Mouse (Mus musculus) retina, postnatal 1 day (tissue): Measurements from ENCODE around the gene Cope.

ENCODE experiments used
- DNase-seq: peaks from one replicate; pipeline ENCODE4 v3.0.0-alpha.2; 2012

Gene Cope

GRCm38 (mm10) chr8:70313399-70313798 is 11.1 kb downstream of the Cope start:
- DNase-seq: no peak

DNA sequence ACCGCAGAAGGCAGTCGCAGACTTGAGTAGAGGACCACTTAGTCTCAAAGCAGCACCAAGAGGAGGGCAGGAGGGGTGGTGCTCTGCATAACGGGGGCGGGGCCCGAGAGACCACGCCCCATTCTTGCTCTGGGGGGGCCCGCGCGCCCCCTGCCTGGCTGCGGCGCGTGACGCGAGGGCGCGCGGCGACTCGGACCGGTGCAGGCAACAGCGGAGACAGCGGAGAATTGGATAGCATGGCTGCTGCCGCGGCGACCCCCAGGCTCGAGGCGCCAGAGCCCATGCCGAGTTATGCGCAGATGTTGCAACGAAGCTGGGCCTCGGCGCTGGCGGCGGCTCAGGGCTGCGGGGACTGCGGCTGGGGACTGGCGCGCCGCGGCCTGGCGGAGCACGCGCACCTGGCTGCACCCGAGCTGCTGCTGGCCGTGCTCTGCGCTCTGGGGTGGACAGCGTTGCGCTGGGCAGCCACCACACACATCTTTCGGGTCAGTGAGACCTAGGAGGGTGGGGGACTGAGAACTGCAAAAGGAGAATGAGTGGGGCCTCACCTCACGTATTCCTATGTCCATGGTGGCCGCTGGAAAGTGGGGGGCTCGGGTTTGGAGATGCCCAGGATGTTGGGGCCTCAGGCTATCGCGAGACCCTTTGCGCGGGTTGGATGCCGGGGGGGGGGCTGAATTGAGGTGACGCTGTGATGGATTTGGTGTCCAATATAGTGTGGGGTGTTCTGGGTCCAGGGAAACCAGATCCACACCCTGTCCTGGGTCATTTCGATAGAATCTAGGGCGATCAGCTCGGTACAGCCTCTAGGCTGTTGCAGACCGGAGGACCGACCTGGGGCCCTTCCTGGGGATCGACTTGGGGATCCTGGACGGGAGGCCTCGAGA is 13.5 kb downstream of the Cope start, which contains the start of gene Cers1:
Gene Cers1, plus strand, starts transcription at position 152 of the 887 bp plus-strand sequence.
- DNase-seq: peak; percentile 84

DNA sequence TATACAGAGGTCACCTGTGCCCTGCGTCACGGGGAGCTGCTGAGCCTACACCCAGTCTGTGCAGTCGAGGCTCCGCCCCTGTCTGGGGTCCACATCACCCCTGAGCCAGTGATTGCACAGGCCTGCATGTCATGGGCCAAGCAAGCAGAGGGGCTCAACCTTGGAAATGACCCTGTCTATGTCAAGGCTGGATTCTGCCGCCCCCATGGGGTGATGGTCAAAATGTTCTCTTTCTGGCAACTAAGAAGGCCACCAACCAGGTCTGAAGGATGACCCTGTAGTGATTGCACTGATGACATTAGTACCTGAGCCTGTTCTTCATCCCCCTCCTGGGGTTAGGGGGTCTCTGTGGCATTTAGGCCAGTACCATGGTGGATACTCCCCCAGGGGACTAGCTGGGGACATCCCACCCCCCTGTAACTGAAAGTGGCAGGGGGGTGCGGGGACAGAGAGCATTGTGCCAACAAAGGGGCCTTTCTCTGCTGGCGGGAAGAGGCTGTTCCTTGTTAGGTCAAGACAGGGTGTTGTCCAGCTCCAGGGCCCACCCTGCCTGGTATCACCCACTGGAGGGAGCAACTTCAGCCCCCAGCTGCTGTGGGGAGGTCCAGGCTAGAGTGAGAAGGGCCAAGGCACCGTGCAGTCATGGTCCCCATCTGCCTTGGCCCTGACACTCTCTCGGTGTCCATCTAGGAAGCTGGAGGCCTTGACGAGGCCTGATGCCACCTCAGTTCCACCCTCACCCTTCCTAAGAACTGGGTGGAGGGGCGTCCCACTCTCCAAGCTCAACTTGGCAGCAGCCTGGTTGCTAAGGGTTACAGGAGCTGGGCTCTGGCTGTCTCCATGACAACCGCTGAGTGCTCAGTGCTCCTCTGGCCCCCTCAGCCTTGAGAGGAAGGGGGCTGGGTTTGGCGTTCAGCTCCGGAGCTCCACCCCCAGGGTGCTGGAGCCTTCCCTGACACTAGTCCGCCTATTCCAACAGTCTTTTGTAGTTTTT is 14.5 kb downstream of the Cope start:
- DNase-seq: peak; percentile 95

DNA sequence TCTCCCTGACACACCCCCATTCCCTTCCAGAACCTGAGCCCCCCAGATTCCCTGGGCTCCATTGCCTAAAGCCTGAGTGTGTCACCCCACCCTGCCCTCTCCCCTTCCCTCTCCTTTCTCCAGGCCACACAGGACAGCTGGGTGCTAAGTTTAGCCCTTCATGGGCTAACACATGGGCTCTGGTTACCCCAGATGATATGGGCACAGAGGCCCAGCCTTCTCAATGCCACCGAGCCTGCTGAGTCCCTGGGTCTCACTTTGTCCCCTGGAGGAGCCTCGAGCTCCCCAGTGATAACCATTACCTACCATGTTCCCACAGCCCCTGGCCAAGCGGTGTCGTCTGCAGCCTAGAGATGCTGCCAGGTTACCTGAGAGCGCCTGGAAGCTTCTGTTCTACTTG is 15.6 kb downstream of the Cope start:
- DNase-seq: no peak

- DNase-seq: no peak
These were observed 21.4 kb downstream of the Cope start for GRCm38 (mm10) chr8:70323716-70324115.

GRCm38 (mm10) chr8:70327512-70327911 is 25.2 kb downstream of the Cope start:
- DNase-seq: no peak

- peak; percentile 35 for DNase-seq
These were observed 27.0 kb downstream of the Cope start, which contains the start of gene Gdf1 for GRCm38 (mm10) chr8:70329124-70329834. Gene Gdf1, plus strand, starts transcription at chr8:70329817.

- peak; percentile 3 for DNase-seq
These were observed 27.8 kb downstream of the Cope start for GRCm38 (mm10) chr8:70329835-70330740.

DNA sequence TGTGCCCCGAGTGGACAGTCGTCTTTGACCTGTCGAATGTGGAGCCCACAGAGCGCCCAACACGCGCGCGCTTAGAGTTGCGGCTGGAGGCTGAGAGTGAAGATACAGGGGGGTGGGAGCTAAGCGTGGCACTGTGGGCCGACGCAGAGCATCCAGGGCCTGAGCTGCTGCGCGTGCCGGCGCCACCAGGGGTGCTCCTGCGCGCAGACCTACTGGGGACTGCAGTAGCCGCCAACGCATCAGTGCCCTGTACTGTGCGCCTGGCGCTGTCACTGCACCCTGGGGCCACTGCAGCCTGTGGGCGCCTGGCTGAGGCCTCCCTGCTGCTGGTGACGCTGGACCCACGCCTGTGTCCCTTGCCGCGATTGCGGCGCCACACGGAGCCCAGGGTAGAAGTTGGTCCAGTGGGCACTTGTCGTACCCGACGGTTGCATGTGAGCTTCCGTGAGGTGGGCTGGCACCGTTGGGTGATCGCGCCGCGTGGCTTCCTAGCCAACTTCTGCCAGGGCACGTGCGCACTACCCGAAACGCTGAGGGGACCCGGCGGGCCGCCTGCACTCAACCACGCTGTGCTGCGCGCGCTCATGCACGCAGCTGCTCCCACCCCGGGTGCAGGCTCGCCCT is 28.5 kb downstream of the Cope start:
- DNase-seq: peak; percentile 82

GRCm38 (mm10) chr8:70331526-70331925 is 29.2 kb downstream of the Cope start:
- peak; percentile 19 for DNase-seq

- peak; percentile 86 for DNase-seq
These were observed 30.0 kb downstream of the Cope start for GRCm38 (mm10) chr8:70332070-70332877.

- DNase-seq: no peak
These were observed 30.5 kb downstream of the Cope start for GRCm38 (mm10) chr8:70332878-70333202.

DNA sequence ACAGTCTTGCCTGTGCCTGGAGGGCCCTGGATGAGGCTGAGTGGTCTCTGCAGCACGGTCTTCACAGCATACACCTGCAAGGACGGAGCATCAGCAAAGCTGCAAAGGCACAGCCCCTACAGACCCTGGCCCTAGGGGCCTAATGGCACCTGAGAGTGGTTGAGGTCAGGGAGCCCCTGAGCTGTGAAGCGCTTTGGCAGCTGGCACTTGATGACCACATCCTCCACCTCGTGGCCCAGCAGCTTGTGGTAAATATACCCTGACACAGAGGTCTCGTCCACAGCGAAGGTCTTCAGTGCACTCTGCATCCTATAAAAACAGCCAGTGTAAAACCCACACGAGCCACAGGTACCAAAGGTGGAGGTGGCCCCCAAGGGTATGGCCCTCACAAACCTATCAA is 36.6 kb downstream of the Cope start:
- DNase-seq: no peak

DNA sequence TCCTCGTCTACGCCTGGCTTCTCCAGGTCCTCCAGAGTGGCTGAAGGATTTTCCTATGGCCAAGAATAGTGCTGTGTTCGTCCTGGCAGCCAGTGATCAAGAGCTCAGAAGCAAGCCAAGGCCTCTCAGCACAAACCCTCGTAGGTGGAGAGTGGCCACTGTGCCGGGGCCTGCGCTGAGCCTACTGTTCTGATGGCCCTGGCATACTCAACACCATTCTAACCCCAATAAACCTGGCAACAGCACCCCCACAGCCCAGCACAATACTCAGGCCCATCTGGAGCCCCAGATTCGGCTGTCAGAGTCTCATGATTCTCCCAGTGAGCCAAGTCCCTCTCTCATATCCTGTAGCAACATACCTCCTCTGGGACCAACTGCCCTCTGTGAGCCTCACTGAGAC is 38.3 kb downstream of the Cope start:
- no peak for DNase-seq

GRCm38 (mm10) chr8:70342007-70342406 is 39.7 kb downstream of the Cope start:
- no peak for DNase-seq

DNA sequence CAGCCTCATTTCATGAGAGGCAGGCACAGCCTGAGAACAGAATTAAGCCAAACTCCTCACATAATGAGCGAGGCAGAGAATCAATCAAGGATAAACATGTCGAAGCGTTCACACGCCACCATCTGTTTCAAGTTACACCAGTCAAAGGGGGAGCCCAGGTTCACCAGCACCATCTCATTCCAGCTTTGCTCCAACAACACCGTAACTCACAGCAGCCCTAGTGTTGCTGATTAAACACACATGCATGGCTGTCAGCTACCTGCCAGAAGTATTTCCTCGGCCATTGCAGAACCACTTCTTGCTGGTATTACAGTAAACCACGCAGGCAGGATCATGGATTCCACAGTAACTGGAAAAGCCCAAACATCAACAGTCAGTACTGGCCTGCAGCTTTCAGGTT is 40.8 kb downstream of the Cope start:
- DNase-seq: no peak

- peak; percentile 66 for DNase-seq
These were observed 41.4 kb downstream of the Cope start for GRCm38 (mm10) chr8:70343696-70344095.

DNA sequence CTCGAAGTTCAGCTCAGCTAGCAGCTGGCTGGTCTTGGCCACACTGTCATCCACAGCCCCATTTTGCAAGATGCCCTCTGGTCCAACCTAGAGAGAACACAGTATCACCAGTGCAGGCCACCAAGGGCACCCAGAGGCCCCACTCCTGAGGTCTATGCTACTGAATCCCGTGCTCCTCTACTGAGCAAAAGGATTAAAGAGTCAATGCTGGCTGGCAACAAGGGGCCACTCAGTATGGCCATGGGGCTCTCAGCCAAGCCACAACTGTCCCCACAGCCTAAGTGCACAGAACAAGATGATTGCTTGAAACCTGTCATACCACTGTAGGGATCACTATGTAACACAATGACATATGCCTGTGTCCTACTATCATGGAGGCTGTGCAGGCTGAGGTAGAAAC is 42.0 kb downstream of the Cope start:
- no peak for DNase-seq

DNA sequence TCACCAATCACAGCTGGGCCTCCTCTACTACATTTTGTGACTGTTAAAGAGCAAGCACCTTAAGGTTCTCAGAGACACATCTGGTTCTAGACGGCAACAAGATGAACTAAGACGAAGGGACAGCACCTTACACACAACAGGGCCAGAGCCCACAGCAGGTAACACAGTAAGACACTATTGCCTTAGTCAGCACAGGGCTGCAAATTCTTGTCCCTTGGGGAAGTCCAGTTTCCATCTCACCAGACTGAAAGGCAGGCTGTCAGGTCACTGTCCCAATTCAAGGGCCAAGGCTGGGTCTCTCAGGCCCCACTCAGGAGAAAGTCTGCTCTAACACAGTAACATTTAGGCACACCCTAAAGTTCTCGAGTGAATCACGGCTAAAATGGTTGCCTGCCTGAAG is 45.1 kb downstream of the Cope start:
- no peak for DNase-seq

DNA sequence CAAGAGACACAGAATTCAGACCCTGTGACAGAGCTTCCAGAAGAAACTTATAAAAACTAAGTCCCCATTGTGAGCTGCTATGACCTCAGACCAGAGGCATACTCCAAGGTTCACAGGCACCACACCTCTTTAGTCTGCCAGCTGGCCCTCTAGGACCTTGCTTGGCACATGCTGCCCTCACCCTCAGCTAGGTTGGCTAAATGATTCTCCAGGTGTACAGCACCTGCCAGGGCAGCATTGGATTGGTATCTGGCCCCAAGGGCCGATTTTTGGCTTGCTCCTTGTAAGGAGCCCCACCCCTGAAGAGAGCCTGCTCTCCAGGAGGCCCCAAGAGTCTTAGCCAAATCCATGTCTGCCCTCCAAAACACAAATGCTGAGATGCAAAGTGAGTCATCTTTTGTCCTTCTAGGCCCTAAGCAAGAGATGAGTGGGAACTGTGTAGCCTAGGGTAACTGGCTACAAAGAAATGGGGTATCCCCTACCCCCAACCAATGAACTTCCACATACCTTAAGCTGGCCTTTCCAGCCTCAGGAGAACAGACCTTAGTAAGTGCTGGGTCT is 45.6 kb downstream of the Cope start:
- DNase-seq: no peak
